Mouse (Mus musculus) heart, postnatal 4 days (tissue): ENCODE measurements at regions not wholly inside any gene's neighbourhood (a gene's known extent, or its start where the extent isn't known, plus 50 kb on each side); places are given as distances from the start of the nearest gene placed in this dataset.

Source experiments
- DNase-seq: peaks from one replicate; pipeline ENCODE4 v3.0.0; 2021

DNA sequence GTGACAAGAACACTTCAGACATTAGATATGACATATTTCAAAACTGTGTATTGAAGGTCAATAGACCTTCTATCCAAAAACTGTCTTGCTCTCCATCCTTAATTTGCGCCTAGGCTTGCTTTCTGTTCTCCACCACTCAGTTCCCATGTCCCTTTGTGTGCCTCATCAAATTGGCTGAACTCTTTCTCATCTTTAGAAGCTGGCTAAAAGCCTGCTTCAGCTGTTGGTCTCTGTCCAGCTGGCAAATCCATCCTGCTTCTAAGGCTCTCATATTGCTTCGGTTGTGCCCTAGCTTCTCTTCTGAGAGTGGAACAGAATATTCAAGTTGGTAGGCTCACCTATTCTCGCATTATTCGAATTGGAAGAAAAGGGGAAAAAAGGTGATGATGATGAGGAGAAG, 322.6 kb upstream of the Klf12 start:
- DNase-seq = peak; percentile 75

DNA sequence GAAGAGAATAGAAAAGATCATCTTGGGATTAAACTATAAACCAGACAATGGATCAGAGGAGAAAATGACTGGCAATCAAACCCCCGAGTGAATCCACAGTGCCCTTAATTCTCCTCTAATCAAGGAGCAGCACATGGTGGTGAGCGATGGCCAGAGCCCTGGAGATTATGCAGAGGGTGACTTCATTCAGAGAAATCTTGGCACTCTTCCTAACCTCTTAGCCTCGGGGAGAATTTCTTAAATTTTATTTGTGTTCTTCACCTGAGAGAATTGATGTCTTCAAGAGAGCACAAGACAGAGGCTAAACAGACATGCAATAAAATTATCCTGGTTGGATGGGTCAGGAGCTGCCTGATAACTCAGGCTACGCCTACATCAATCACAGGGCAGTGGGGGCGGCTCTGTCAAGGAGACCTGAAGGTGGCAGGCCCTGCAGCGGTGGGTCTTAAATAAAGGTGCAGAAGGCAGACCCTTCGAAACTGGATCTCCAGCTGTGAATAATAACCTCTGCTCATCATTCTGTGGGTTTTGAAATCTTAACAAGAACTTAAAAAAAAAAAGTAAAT, 316.5 kb upstream of the Klf12 start:
- DNase-seq = peak; percentile 16

GRCm38 (mm10) chr14:100570026-100570425, 285.5 kb upstream of the Klf12 start:
- DNase-seq = no peak

- DNase-seq = no peak
Measured at GRCm38 (mm10) chr14:100561884-100562283, 277.4 kb upstream of the Klf12 start.

DNA sequence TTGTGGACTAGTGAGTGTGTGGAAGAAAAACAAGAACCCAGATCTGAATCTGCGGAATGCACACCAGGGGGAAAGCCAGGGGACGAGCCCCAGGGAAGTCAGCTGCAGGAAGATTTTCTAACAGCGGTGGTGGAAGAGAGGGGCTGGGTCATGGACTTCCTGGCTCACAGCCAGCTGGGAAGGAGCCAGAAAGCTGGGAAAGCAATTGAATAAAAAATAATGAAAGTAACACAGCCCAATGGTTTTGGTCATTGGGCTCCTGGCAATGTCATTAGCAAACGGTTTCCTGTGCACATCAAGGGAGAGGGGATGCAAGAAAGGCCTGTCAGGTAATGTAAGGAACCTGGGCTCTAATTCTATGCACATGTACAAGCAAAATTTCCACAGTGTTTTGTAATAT, 273.9 kb upstream of the Klf12 start:
- peak; percentile 88 for DNase-seq

DNA sequence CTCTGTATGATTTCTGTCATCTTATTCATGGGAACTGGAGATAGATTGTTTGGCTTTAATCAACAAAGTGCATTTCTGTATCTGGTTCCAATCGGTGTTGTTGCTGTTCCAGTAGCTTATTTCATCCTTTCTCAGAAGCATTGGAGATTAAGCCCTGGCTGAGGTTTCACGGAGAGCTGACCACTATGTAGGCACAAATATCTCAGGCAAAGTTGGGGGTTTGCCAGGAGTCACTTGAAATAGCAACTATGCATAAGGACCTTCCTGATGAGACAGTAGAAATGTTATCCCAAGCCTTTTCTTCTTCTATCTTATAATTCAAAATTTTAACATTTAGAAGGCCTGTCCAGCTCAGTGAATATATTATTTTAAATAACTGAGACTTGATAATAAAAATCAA, 268.0 kb upstream of the Klf12 start:
- DNase-seq = peak; percentile 63

DNA sequence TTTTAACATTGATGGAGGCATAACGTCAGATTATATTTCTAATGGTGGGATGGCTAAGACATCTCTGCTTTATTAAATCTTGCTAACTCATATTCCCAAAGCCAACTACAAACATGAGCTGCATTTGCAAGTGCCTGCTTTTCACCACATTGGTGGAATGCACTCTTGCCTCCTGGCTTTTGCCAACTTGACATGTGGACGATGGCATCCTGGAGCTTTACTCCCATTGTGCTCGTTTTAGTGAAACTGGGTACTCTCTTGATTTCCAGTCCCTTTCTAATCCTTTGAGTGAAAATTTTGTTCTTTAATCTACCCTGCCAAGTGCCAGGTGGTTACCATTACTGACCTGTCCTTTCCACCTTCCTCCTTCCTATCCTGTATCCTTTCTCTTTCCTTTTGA, 265.8 kb upstream of the Klf12 start:
- DNase-seq = no peak

- DNase-seq = no peak
Measured at GRCm38 (mm10) chr14:100530217-100530616, 245.7 kb upstream of the Klf12 start.

- no peak for DNase-seq
Measured at GRCm38 (mm10) chr14:100529758-100530157, 245.3 kb upstream of the Klf12 start.

GRCm38 (mm10) chr14:100509396-100509795, 224.9 kb upstream of the Klf12 start:
- no peak for DNase-seq

DNA sequence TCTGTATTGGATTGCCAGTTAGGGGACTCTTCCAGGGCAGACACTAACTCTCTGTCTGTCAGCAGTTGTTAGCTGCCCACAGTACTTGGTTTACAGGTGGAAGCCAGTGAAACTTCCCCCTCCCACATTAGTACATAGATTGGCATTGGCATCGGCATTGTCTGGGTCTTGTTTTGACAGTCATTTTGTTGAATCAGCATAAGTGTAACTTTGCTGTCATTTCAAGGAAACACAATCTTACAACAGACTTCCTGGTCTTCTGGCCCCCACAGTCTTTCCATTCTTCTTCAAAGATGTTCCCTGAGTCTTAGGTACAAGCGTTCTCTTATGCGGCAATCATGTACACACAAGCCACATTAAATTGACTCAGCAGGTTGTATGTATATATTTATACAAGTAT, 223.6 kb upstream of the Klf12 start:
- DNase-seq = no peak

DNA sequence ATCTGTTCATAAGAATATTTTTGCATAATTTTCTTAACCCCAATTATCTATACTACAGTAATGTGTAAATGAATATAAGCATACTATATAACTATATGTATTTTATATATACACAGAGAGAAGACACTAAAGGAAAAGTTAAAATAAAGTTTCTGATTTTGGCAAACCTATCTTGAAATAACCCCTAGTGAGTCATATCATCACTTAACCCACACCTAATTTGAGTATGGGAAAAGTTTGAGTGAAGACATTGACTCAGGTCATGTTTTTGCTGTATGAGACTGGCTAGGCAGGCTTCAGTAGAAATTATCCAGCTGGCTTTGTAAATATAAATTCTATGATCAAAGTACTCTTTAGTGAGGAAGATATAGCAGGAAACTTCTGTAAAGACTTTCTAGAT, 223.1 kb upstream of the Klf12 start:
- DNase-seq = no peak

DNA sequence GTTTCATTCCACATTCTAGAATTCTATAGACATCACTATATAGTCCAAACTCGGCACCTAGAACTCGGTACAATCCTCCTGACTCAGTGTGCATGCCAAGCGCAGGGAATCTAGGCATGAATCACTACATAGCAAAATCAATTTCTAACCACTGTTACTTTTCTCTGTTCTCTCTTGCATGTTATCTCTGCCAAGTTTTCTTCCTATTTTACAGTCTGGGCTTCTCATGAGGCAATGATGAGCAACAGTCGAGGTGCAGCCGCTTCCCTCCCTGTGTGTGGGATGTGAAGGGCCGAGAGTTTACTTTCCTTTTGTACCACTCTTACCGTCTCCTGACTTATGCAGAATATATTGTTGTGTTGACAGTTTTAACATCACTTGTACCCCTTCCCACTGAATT, 204.4 kb upstream of the Klf12 start:
- no peak for DNase-seq

DNA sequence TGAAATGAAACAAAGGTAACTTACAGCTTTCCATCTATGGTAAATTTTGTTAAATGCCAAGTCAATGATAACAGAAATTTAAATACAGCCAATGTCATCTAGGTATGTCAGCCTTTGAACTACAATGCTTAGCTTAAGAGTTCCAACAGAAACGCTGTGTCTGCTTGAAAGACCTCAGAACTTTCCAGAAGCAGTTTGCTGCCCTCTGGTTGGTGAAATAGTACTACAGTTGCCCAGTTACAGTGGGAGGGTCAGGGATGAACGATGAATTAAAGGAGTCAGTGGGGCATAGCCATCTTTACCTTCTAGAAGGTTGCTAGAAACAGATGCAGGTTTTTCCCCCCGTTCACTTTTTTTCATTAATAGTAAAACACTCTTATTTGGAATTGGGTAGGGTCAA, 201.0 kb upstream of the Klf12 start:
- peak; percentile 40 for DNase-seq

DNA sequence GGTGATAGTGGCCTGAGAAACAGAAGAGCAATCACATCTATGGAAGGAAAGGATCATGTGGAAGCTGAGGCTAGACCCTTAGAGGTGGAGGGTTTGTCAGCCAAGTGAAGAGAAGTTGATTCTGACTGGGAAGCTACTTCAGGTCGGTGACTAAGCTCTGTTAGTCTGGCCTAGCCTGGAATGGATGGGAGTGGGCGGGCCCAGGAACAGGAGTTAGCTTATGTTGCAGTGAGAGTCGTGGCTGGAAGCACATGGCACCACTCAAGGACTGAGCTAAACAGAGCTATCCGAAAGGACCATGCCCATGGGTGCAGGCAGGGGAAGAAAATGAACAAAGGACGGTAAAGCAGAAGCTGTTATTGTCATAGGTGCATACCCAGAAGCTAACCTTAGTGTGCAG, 199.6 kb upstream of the Klf12 start:
- no peak for DNase-seq

GRCm38 (mm10) chr14:100477595-100478380, 193.3 kb upstream of the Klf12 start:
- DNase-seq = peak; percentile 7

DNA sequence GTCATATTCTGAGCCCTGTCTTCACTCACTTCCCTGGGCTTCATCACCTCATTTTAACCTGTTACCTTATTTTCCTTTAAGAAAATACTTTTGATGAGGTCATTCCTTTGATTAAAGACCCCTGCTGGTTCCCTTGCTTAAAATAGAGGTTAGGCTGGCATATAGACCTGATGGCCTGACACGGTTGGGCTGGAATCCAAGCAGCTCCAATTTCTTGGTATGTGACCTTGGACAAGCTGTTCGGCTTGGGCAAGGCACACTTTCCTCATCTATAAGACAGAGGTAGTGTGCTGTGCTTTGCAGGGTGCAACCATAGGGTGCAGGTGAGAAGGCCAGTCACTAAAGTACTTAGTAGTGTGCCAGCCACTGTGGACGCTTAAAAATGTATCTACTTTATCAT, 183.8 kb upstream of the Klf12 start:
- DNase-seq = no peak

DNA sequence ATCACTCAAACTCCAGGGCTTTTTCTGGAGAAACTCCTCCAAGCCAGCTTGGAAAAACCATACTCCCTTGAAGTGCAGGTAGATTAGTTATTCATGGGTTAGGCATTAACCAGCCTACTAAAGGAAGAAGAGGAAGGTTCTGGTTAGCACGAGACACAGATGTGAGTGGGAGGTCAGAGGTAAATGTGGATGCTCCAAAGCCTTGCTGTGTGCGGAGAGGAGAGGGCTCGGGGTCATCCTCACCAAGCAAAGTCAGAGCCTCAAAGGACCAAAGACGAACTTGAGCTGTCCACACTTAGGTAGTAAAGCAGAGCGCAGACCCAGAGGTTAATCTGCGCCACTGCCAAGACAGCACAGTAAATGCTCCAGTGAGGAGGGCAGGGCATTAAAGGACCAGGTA, 177.8 kb upstream of the Klf12 start:
- no peak for DNase-seq

DNA sequence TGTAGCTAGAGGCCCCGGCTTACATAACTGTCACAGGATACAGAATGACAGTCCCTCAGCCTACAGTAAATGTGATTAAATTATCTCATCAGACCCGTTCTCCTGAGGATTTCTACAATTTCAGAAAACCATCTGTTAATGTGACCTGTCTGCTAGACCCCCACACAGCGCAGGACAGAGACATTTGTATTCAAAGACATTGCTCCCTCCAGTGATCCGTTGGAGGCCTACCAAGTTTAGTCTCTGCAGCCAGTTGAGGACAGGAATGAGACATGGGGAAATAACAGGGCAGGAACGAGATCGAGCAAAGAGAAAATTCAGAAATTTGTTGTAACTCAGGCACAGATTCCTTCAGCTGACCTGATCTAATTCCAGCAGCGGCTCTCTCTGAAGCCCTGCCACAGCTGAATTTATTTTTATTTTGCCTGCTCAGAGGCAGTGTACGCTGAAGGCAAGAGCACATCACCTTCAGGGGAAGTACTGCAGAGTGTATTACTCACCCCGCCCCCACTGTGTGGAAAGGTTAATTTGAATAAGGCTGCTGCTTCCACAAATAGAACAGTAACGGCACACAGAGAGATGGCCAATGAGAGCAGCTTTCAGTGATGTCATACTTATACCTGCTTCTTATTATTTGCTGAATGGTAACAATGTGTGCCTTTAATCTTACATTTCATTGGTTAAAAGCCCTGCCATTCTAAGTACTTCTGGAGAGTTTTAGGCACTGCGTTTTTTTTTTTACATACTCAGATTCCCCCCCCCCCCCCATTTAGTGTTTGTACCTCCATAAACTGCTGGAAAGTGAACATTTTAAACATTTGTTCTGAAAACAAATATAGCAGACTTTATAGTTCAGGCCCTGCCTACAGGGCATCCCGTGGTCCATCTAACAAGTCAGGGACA, 176.9 kb upstream of the Klf12 start:
- DNase-seq = peak; percentile 83

DNA sequence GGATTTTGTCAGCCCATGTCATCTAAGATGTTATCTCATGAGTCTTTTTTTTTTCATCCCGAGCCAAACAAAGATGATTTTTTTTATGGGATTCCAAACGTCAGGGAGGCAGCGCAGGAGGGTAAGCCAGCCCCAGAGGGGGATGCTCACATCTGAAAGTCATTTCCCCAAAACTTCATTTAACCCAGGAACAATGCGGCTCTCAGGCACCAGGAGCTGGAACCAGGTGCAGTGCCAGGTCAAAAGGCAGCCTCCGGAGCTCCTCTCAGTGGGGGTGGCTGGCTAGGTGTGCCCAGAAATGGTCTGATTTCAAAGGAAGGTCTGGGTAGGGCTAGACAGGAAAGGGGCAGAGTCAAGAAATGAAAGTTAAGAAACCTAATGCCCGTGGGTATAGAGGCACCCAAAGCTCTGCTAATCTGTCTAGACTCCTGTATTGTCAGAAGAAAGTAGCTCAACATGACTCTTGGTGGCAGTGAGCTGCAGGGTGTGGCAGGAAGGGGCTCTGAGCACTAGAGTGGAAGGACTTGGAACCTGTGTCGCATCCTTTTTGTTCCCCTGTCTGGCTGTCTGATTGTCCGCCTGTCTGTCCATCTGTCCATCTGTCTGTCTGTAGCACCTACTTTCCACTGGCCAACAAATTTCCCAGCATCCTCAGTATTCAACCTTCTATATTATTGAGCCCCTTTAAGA, 175.3 kb upstream of the Klf12 start:
- no peak for DNase-seq

DNA sequence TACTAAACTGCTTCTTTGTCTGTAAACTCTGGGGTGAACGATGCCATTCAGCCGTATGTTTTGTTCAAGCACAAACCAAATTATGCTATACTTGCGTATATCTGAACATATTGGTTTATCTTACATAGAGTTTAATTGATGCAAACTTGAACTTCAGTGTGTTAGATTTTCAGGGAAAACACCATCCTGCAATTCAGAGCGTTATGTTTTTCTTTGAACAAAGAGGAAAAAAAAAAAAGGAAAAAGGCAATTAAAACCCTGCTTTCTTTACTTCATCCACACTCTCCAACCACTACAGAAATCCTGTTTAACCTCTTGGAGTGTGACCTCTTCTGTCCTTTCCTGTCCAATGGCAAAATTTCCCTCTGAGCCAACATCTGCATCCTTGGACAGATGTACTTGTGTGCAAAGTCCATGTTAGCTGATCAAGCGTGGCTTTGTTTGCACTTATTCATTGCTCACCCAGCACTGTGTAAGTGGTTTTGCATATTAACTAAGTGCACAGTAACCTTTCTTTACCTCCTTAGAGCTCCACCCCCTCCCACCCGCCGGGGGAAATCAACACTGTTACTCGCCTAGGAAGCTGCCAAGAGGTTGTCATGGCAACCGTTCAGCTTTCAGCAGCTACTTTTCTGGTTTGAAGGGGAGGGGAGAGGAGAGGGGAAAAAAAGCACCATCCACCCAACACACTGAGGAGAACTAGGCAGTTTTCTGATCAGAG, 174.4 kb upstream of the Klf12 start:
- peak; percentile 61 for DNase-seq
